8 mouse cellular contexts compared by ENCODE assay signal in the genomic region with DNA sequence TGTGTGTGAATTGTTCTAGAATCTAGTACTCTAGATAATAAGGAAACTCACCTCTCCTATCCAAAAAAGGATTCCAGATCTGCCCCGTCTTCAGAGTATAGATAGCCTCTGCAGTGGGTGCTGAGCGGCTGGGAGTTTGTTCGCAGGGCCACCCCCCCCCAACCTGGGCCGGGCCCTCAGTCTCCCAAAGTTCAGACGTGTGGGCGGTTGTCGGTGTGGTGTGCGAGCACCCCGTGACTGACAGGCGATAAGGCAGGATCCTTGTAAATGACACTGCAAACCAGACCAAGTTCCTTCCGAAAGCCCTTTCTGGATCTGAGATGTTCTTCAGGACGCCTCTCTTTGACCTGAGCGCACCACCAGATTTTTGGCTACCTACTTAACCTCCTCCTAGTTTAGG. TPM values are rescaled to one million over a fixed set of nuclear protein-coding genes. Genes with fewer than 3 reads are reported as not detected.
DNase-seq lines count a peak whose midpoint lies in the region; ATAC-seq lines count a peak whose summit lies in the region.

No protein-coding gene starts in this region.

- H3K9me3 ChIP-seq in heart, embryonic 14.5 days (ENCODE audit: control insufficient read depth, low read length): no peaks in the 10 kb centered on the region
- no peaks in the 10 kb centered on the region for H3K9me3 ChIP-seq in limb, embryonic 10.5 days (replicated peaks)

- no peak overlapping the region for H3K9ac ChIP-seq in heart, embryonic 14.5 days (ENCODE audit: low read length)

- no peak overlapping the region for H3K4me2 ChIP-seq in heart, embryonic 14.5 days (ENCODE audit: low read length)

- H3K36me3 ChIP-seq in heart, embryonic 14.5 days (ENCODE audit: control insufficient read depth, insufficient read depth, low read length): no peaks in the 10 kb centered on the region
- H3K36me3 ChIP-seq in limb, embryonic 10.5 days: no peaks in the 10 kb centered on the region

- no peaks in the 10 kb centered on the region for H3K27me3 ChIP-seq in heart, embryonic 14.5 days (ENCODE audit: control insufficient read depth, insufficient read depth, low read length)
- 0 out of 2 replicates have a peak, but pooled peaks cover 12% of the 10 kb centered on the region for H3K27me3 ChIP-seq in limb, embryonic 10.5 days (ENCODE audit: low read depth, poor library complexity, severe bottlenecking)

- H3K27ac ChIP-seq in heart, embryonic 14.5 days (replicated peaks in 1 of 2; ENCODE audit: control insufficient read depth in 1 of 2, insufficient read depth in 1 of 2, low read depth in 2 of 2, low read length in 2 of 2): no peak overlapping the region
- no peak overlapping the region for H3K27ac ChIP-seq in limb, embryonic 10.5 days

- WGBS in heart, embryonic 14.5 days: 48% methylated on average over 13 of the region's 13 CpGs
- 58% methylated on average over 13 of the region's 13 CpGs for WGBS in limb, embryonic 10.5 days

- peak; percentile 73; the same call in 1 of the 2 replicates for ATAC-seq in heart, embryonic 14.5 days (ENCODE audit: insufficient number of reproducible peaks, insufficient read depth, low FRiP score, low read depth)

- peaks cover 41 to 49% of the 10 kb centered on the region in 2 experiments for H3K4me1 ChIP-seq in heart, embryonic 14.5 days (ENCODE audit: control insufficient read depth in 2 of 2, insufficient read depth in 2 of 2, low read length in 2 of 2)
- peaks cover 35% of the 10 kb centered on the region for H3K4me1 ChIP-seq in limb, embryonic 10.5 days

- no peak for DNase-seq in heart, adult 8-10 months (ENCODE audit: low spot score)
- peak; percentile 94 for DNase-seq in testis, postnatal 10 days (ENCODE audit: low spot score)
- DNase-seq in testis, postnatal 14 days (ENCODE audit: low spot score): no peak
- DNase-seq in c-Kit-positive CD71-positive TER-119-negative erythroid progenitor cells, embryonic 14.5 days (ENCODE audit: low read depth): peak; percentile 88
- peak; percentile 99 for DNase-seq in limb, embryonic 10.5 days (ENCODE audit: low spot score)
- DNase-seq in right cerebral cortex, postnatal 25 days: peak; percentile 48
- DNase-seq in frontal cortex, adult 2 months (ENCODE audit: extremely low spot score in 1 of 2, low spot score in 1 of 2): no peak

- H3K4me3 ChIP-seq in heart, embryonic 14.5 days (ENCODE audit: control insufficient read depth in 1 of 2, insufficient read depth in 1 of 2, low read depth in 1 of 2, low read length in 2 of 2): no peak overlapping the region
- no peak overlapping the region for H3K4me3 ChIP-seq in limb, embryonic 10.5 days

RNA-seq across cellular contexts. Expression of a gene that starts 12.4 kb away (rescaled TPM):
- polyA plus RNA-seq in heart, embryonic 14.5 days (2014; fragmentation: Nextera tagmentation; extraction: Ambion mirVana): 140 and 146 TPM in 2 replicates
- total RNA-seq in heart, adult 8-10 months (2022): 100 to 1,000 TPM; 122 to 145 (median 132) TPM
- polyA plus RNA-seq in limb, embryonic 10.5 days (2016; fragmentation: Nextera tagmentation; extraction: Ambion mirVana): 24.1 and 32.9 TPM in 2 replicates
- 18.0 and 27.4 TPM in 2 replicates for polyA plus RNA-seq in frontal cortex, adult 2 months (2012; rRNA removed)

RNA-seq across cellular contexts. Expression of a gene that starts 49.4 kb away (rescaled TPM):
- 39.9 and 45.1 TPM in 2 replicates for polyA plus RNA-seq in heart, embryonic 14.5 days (2014; fragmentation: Nextera tagmentation; extraction: Ambion mirVana)
- total RNA-seq in heart, adult 8-10 months (2022): 10 to 100 TPM; 18.7 to 28.6 (median 22.0) TPM
- polyA plus RNA-seq in limb, embryonic 10.5 days (2016; fragmentation: Nextera tagmentation; extraction: Ambion mirVana): 53.8 and 61.4 TPM in 2 replicates
- 34.4 and 37.8 TPM in 2 replicates for polyA plus RNA-seq in frontal cortex, adult 2 months (2012; rRNA removed)

Comparison
In these comparisons a context has a peak if more than half of its experiments do, and no peak if none do; other contexts are left out.
1. DNase-seq: peak in testis, postnatal 10 days (single experiment), c-Kit-positive CD71-positive TER-119-negative erythroid progenitor cells, embryonic 14.5 days (single experiment), limb, embryonic 10.5 days (single experiment) and right cerebral cortex, postnatal 25 days (single experiment); none in heart, adult 8-10 months (single experiment), testis, postnatal 14 days (single experiment) and frontal cortex, adult 2 months (0 of 2).